Mouse (Mus musculus) embryonic facial prominence, embryonic 15.5 days (tissue): ENCODE data around the gene Catspere2. TPM values are rescaled to one million over a fixed set of nuclear protein-coding genes. Genes with fewer than 3 reads are reported as not detected.
A peak's percentile ranks its signal among the peaks of the same experiment; 100 is the strongest.
"Not testable (repeated sequence)": the region's sequence is repeated elsewhere in the genome, so short reads cannot be mapped to it uniquely, and the experiment has no call there.

Source experiments
- ATAC-seq: fragments of 200-750 bp; cut with Nextera tagmentation; 2 replicates; pipeline ENCODE4 v1.8.0; 2017; ENCODE audit warnings: low read depth, moderate TSS enrichment; ENCODE audit not compliant: insufficient number of reproducible peaks, low FRiP score, low TSS enrichment
- H3K27ac ChIP-seq: fragments of 300-500 bp; sonication (generic); replicated peaks from 2 replicates; pipeline ENCODE4 v1.5.1; 2015; ENCODE audit warnings: mild to moderate bottlenecking, inconsistent platforms
- H3K27me3 ChIP-seq: fragments of 300-500 bp; sonication (generic); 2 replicates; pipeline ENCODE4 v1.6.1; 2015; ENCODE audit warnings: inconsistent platforms
- H3K36me3 ChIP-seq: fragments of 300-500 bp; sonication (generic); 2 replicates; pipeline ENCODE4 v1.6.1; 2015; ENCODE audit warnings: mild to moderate bottlenecking, inconsistent platforms
- H3K4me1 ChIP-seq: fragments of 300-500 bp; sonication (generic); 2 replicates; pipeline ENCODE4 v1.6.1; 2015; ENCODE audit warnings: inconsistent platforms
- H3K4me2 ChIP-seq: fragments of 300-500 bp; sonication (generic); replicated peaks from 2 replicates; pipeline ENCODE4 v1.6.1; 2015; ENCODE audit warnings: mild to moderate bottlenecking, inconsistent platforms
- H3K4me3 ChIP-seq: fragments of 300-500 bp; sonication (generic); replicated peaks from 2 replicates; pipeline ENCODE4 v1.5.1; 2015; ENCODE audit warnings: mild to moderate bottlenecking, inconsistent platforms
- H3K9ac ChIP-seq: fragments of 300-500 bp; sonication (generic); 2 replicates; pipeline ENCODE4 v1.6.1; 2015; ENCODE audit warnings: inconsistent platforms
- H3K9me3 ChIP-seq: fragments of 300-500 bp; sonication (generic); replicated peaks from 2 replicates; pipeline ENCODE4 v1.6.1; 2016; ENCODE audit warnings: inconsistent platforms
- WGBS: fragments of 180-500 bp; shearing (Covaris S2); methylation state at CpG from one replicate; pipeline ENCODE4 v1.1.7; 2015; 5-methylcytosine and 5-hydroxymethylcytosine counted together
- polyA plus RNA-seq: library from polyadenylated mRNA; unstranded; fragments of >200 nt; fragmentation: Nextera tagmentation; extraction: Ambion mirVana; gene quantifications from 2 replicates; pipeline ENCODE4 v1.2.1, GENCODE M21; 2015

Gene Catspere2
- 0.25 and 0.39 TPM in 2 replicates for polyA plus RNA-seq

GRCm38 (mm10) chr1:177983024-177983450 lies at the start of gene Catspere2:
TSS of gene Catspere2 (plus strand) at chr1:177983423.
- Histone ChIP-seq H3K4me3 (peak within 1 kb of the TSS; percentile 69), H3K4me2 (peak within 1 kb of the TSS; percentile 54)
- ATAC-seq, result peak; percentile 99
- not testable (repeated sequence) for H3K9me3 ChIP-seq, H3K4me1 ChIP-seq, H3K9ac ChIP-seq, H3K36me3 ChIP-seq, H3K27ac ChIP-seq, H3K27me3 ChIP-seq
- 1% methylated on average over 21 of the region's 21 CpGs for WGBS

- not testable (repeated sequence) for H3K27ac ChIP-seq, ATAC-seq, H3K9ac ChIP-seq, H3K4me1 ChIP-seq, H3K4me2 ChIP-seq, H3K4me3 ChIP-seq, H3K36me3 ChIP-seq, H3K27me3 ChIP-seq, H3K9me3 ChIP-seq
- 10% methylated on average over 4 of the region's 4 CpGs for WGBS
Measured at GRCm38 (mm10) chr1:177940422-177940977, 42.7 kb upstream of the Catspere2 start.

GRCm38 (mm10) chr1:177981276-177981675 lies 1.9 kb upstream of the Catspere2 start:
- Histone ChIP-seq H3K27ac (no peak overlapping the region), H3K27me3 (no peaks in the 10 kb centered on the region), H3K9ac (no peak overlapping the region), H3K4me3 (no peak overlapping the region), H3K4me1 (no peaks in the 10 kb centered on the region), H3K9me3 (no peaks in the 10 kb centered on the region), H3K4me2 (no peak overlapping the region), H3K36me3 (no peaks in the 10 kb centered on the region)
- WGBS, result 79% methylated on average over 1 of the region's 1 CpGs
- ATAC-seq, result no peak

- H3K9me3 ChIP-seq, H3K27ac ChIP-seq, H3K27me3 ChIP-seq, H3K36me3 ChIP-seq, H3K9ac ChIP-seq, H3K4me1 ChIP-seq: not testable (repeated sequence)
- peak overlapping the region; percentile 69 for H3K4me3 ChIP-seq
- under 1% methylated on average over 24 of the region's 41 CpGs for WGBS
- peak overlapping the region; percentile 54 for H3K4me2 ChIP-seq
- ATAC-seq, result peak; percentile 35
Measured at GRCm38 (mm10) chr1:177983582-177983981, 359 bp downstream of the Catspere2 start.

GRCm38 (mm10) chr1:177984206-177984605 lies 983 bp downstream of the Catspere2 start:
- no peak overlapping the region for H3K27ac ChIP-seq
- no peaks in the 10 kb centered on the region for H3K27me3 ChIP-seq
- peak overlapping the region; percentile 31 for H3K4me2 ChIP-seq
- ATAC-seq, result no peak
- no peaks in the 10 kb centered on the region for H3K4me1 ChIP-seq
- H3K9me3 ChIP-seq, result no peaks in the 10 kb centered on the region
- WGBS, result 63% methylated on average over 9 of the region's 9 CpGs
- no peak overlapping the region for H3K9ac ChIP-seq
- no peaks in the 10 kb centered on the region for H3K36me3 ChIP-seq
- H3K4me3 ChIP-seq, result peak overlapping the region; percentile 16; the same call in 1 of the 2 replicates

GRCm38 (mm10) chr1:177987476-177987875 lies 4.3 kb downstream of the Catspere2 start:
- ATAC-seq, H3K4me1 ChIP-seq, H3K9me3 ChIP-seq, H3K4me2 ChIP-seq, H3K4me3 ChIP-seq, H3K36me3 ChIP-seq, H3K27ac ChIP-seq, H3K9ac ChIP-seq, H3K27me3 ChIP-seq: not testable (repeated sequence)
- 85% methylated on average over 1 of the region's 1 CpGs for whole genome bisulfite sequencing

- not testable (repeated sequence) for H3K27ac ChIP-seq, H3K4me1 ChIP-seq, H3K4me2 ChIP-seq, ATAC-seq, H3K36me3 ChIP-seq, H3K4me3 ChIP-seq, H3K9ac ChIP-seq, H3K27me3 ChIP-seq, H3K9me3 ChIP-seq
- WGBS, result 68% methylated on average over 4 of the region's 4 CpGs
Measured at GRCm38 (mm10) chr1:178072798-178073197, 89.6 kb downstream of the Catspere2 start.

GRCm38 (mm10) chr1:178097865-178098264 lies 114.6 kb downstream of the Catspere2 start:
- not testable (repeated sequence) for H3K9me3 ChIP-seq, H3K4me3 ChIP-seq, H3K27me3 ChIP-seq, H3K36me3 ChIP-seq, H3K27ac ChIP-seq, ATAC-seq, H3K9ac ChIP-seq, H3K4me1 ChIP-seq, H3K4me2 ChIP-seq

GRCm38 (mm10) chr1:178108514-178108913 lies 125.3 kb downstream of the Catspere2 start:
- H3K4me3 ChIP-seq, H3K36me3 ChIP-seq, H3K4me2 ChIP-seq, H3K4me1 ChIP-seq, H3K27me3 ChIP-seq, H3K9me3 ChIP-seq, H3K9ac ChIP-seq, H3K27ac ChIP-seq, ATAC-seq: not testable (repeated sequence)
- 85% methylated on average over 1 of the region's 1 CpGs for WGBS

GRCm38 (mm10) chr1:178122236-178122635 lies 139.0 kb downstream of the Catspere2 start:
- H3K27me3 ChIP-seq, H3K4me1 ChIP-seq, H3K4me3 ChIP-seq, H3K9ac ChIP-seq, ATAC-seq, H3K4me2 ChIP-seq, H3K36me3 ChIP-seq, H3K27ac ChIP-seq, H3K9me3 ChIP-seq: not testable (repeated sequence)
- WGBS, result 57% methylated on average over 2 of the region's 2 CpGs

- no peaks in the 10 kb centered on the region for H3K4me1 ChIP-seq
- H3K9ac ChIP-seq, result no peak overlapping the region
- no peaks in the 10 kb centered on the region for H3K27me3 ChIP-seq
- H3K27ac ChIP-seq, result no peak overlapping the region
- no peaks in the 10 kb centered on the region for H3K36me3 ChIP-seq
- H3K4me3 ChIP-seq, result no peak overlapping the region
- H3K9me3 ChIP-seq, result no peaks in the 10 kb centered on the region
- ATAC-seq, result no peak
- no peak overlapping the region for H3K4me2 ChIP-seq
- 90% methylated on average over 12 of the region's 12 CpGs for WGBS
Measured at GRCm38 (mm10) chr1:178134288-178134687, 151.1 kb downstream of the Catspere2 start.

- 19% methylated on average over 2 of the region's 2 CpGs for WGBS
- H3K36me3 ChIP-seq, ATAC-seq, H3K9ac ChIP-seq, H3K9me3 ChIP-seq, H3K4me3 ChIP-seq, H3K27me3 ChIP-seq, H3K4me1 ChIP-seq, H3K27ac ChIP-seq, H3K4me2 ChIP-seq: not testable (repeated sequence)
Measured at GRCm38 (mm10) chr1:178146513-178146912, 163.3 kb downstream of the Catspere2 start.
